Mouse (Mus musculus): ENCODE data around the gene Gmnc. TPM values are rescaled to one million over a fixed set of nuclear protein-coding genes. Genes with fewer than 3 reads are reported as not detected.

Gmnc gene
- not detected in 2 replicates for polyA plus RNA-seq (2011; ENCODE audit: insufficient read length, low read depth, missing spikeins)

GRCm38 (mm10) chr16:26991477-26992300 lies at the start of gene Gmnc:
Gene Gmnc (minus strand): TSS chr16:26991652.
- Histone ChIP-seq H3K27ac (ENCODE audit: insufficient read depth, low read length) (no peak within 1 kb of the TSS), H3K4me3 (ENCODE audit: insufficient read depth, low read length) (no peak within 1 kb of the TSS), H3K4me1 (ENCODE audit: control insufficient read depth, insufficient read depth, low read length) (no peaks in the 10 kb centered on the region)
- TF ChIP-seq CTCF (IDR thresholded peaks at IDR 0.05; ENCODE audit: borderline replicate concordance, insufficient read depth, low read length) (no peak), POLR2A (IDR thresholded peaks at IDR 0.05; ENCODE audit: low read depth, low read length) (no peak)

GRCm38 (mm10) chr16:27027281-27027680 lies 35.8 kb upstream of the Gmnc start:
- no peaks in the 10 kb centered on the region for H3K4me1 ChIP-seq (ENCODE audit: control insufficient read depth, insufficient read depth, low read length)
- H3K4me3 ChIP-seq (ENCODE audit: insufficient read depth, low read length), result no peak overlapping the region
- no peak overlapping the region for H3K27ac ChIP-seq (ENCODE audit: insufficient read depth, low read length)
- no peak for TF ChIP-seq CTCF (IDR thresholded peaks at IDR 0.05; ENCODE audit: borderline replicate concordance, insufficient read depth, low read length)
- TF ChIP-seq POLR2A (IDR thresholded peaks at IDR 0.05; ENCODE audit: low read depth, low read length), result no peak

- Histone ChIP-seq H3K4me1 (ENCODE audit: control insufficient read depth, insufficient read depth, low read length) (no peaks in the 10 kb centered on the region), H3K27ac (ENCODE audit: insufficient read depth, low read length) (no peak overlapping the region), H3K4me3 (ENCODE audit: insufficient read depth, low read length) (no peak overlapping the region)
- TF ChIP-seq POLR2A (IDR thresholded peaks at IDR 0.05; ENCODE audit: low read depth, low read length) (no peak), CTCF (IDR thresholded peaks at IDR 0.05; ENCODE audit: borderline replicate concordance, insufficient read depth, low read length) (no peak)
Measured at GRCm38 (mm10) chr16:27026226-27026625, 34.8 kb upstream of the Gmnc start.

- TF ChIP-seq POLR2A (IDR thresholded peaks at IDR 0.05; ENCODE audit: low read depth, low read length) (no peak), CTCF (IDR thresholded peaks at IDR 0.05; ENCODE audit: borderline replicate concordance, insufficient read depth, low read length) (no peak)
- Histone ChIP-seq H3K27ac (ENCODE audit: insufficient read depth, low read length) (no peak overlapping the region), H3K4me3 (ENCODE audit: insufficient read depth, low read length) (no peak overlapping the region), H3K4me1 (ENCODE audit: control insufficient read depth, insufficient read depth, low read length) (no peaks in the 10 kb centered on the region)
Measured at GRCm38 (mm10) chr16:27022746-27023145, 31.3 kb upstream of the Gmnc start.

GRCm38 (mm10) chr16:27017309-27017708 lies 25.9 kb upstream of the Gmnc start:
- TF ChIP-seq POLR2A (IDR thresholded peaks at IDR 0.05; ENCODE audit: low read depth, low read length), result no peak
- no peak for TF ChIP-seq CTCF (IDR thresholded peaks at IDR 0.05; ENCODE audit: borderline replicate concordance, insufficient read depth, low read length)
- Histone ChIP-seq H3K4me3 (ENCODE audit: insufficient read depth, low read length) (no peak overlapping the region), H3K4me1 (ENCODE audit: control insufficient read depth, insufficient read depth, low read length) (no peaks in the 10 kb centered on the region), H3K27ac (ENCODE audit: insufficient read depth, low read length) (no peak overlapping the region)

- TF ChIP-seq CTCF (IDR thresholded peaks at IDR 0.05; ENCODE audit: borderline replicate concordance, insufficient read depth, low read length) (no peak), POLR2A (IDR thresholded peaks at IDR 0.05; ENCODE audit: low read depth, low read length) (no peak)
- no peak overlapping the region for H3K27ac ChIP-seq (ENCODE audit: insufficient read depth, low read length)
- H3K4me1 ChIP-seq (ENCODE audit: control insufficient read depth, insufficient read depth, low read length), result no peaks in the 10 kb centered on the region
- no peak overlapping the region for H3K4me3 ChIP-seq (ENCODE audit: insufficient read depth, low read length)
Measured at GRCm38 (mm10) chr16:27002714-27003113, 11.3 kb upstream of the Gmnc start.

- no peak for TF ChIP-seq CTCF (IDR thresholded peaks at IDR 0.05; ENCODE audit: borderline replicate concordance, insufficient read depth, low read length)
- TF ChIP-seq POLR2A (IDR thresholded peaks at IDR 0.05; ENCODE audit: low read depth, low read length), result no peak
- no peak overlapping the region for H3K27ac ChIP-seq (ENCODE audit: insufficient read depth, low read length)
- no peak overlapping the region for H3K4me3 ChIP-seq (ENCODE audit: insufficient read depth, low read length)
- no peaks in the 10 kb centered on the region for H3K4me1 ChIP-seq (ENCODE audit: control insufficient read depth, insufficient read depth, low read length)
Measured at GRCm38 (mm10) chr16:26999563-26999962, 8.1 kb upstream of the Gmnc start.

- TF ChIP-seq CTCF (IDR thresholded peaks at IDR 0.05; ENCODE audit: borderline replicate concordance, insufficient read depth, low read length) (no peak), POLR2A (IDR thresholded peaks at IDR 0.05; ENCODE audit: low read depth, low read length) (no peak)
- H3K4me1 ChIP-seq (ENCODE audit: control insufficient read depth, insufficient read depth, low read length), result no peaks in the 10 kb centered on the region
- H3K4me3 ChIP-seq (ENCODE audit: insufficient read depth, low read length), result no peak overlapping the region
- H3K27ac ChIP-seq (ENCODE audit: insufficient read depth, low read length), result no peak overlapping the region
Measured at GRCm38 (mm10) chr16:26989415-26990315, 1.8 kb downstream of the Gmnc start.

GRCm38 (mm10) chr16:26988188-26988587 lies 3.3 kb downstream of the Gmnc start:
- no peak overlapping the region for H3K4me3 ChIP-seq (ENCODE audit: insufficient read depth, low read length)

More at GRCm38 (mm10) chr16:26988188-26988587, 3.3 kb downstream of the Gmnc start:
- TF ChIP-seq POLR2A (IDR thresholded peaks at IDR 0.05; ENCODE audit: low read depth, low read length) (no peak), CTCF (IDR thresholded peaks at IDR 0.05; ENCODE audit: borderline replicate concordance, insufficient read depth, low read length) (no peak)
- H3K27ac ChIP-seq (ENCODE audit: insufficient read depth, low read length), result no peak overlapping the region
- H3K4me1 ChIP-seq (ENCODE audit: control insufficient read depth, insufficient read depth, low read length), result no peaks in the 10 kb centered on the region

Data from embryonic fibroblast, embryonic 13.5 days (primary cell).